Mouse (Mus musculus) Patski (cell line): ENCODE measurements at regions not wholly inside any gene's neighbourhood (a gene's known extent, or its start where the extent isn't known, plus 50 kb on each side); places are given as distances from the start of the nearest gene placed in this dataset.

Source experiments
- ATAC-seq: fragments of 100-300 bp; one replicate; pipeline ENCODE4 v1.8.0; 2021
- CTCF ChIA-PET: fragments of 350-600 bp; sonication (Branson Sonifier 250); formaldehyde crosslinking; loops from one replicate; lab custom pipeline; 2022; ENCODE audit warnings: inconsistent platforms; lab: Charles Lee
- POLR2A ChIA-PET: fragments of 350-600 bp; sonication (Branson Sonifier 250); formaldehyde crosslinking; loops from one replicate; lab custom pipeline; 2022; ENCODE audit warnings: antibody characterized with exemption, inconsistent platforms; lab: Charles Lee
- DNase-seq: peaks from one replicate; pipeline ENCODE4 v3.0.0-alpha.2; 2011; ENCODE audit warnings: low read depth, low spot score
- H3K27me3 ChIP-seq: fragments of 371-371 bp; one replicate; pipeline ENCODE4 v1.5.1; 2021
- CTCF ChIP-seq: fragments of 100-300 bp; IDR thresholded peaks from one replicate; pipeline ENCODE4 v1.5.1; 2021
- in situ Hi-C: fragments of 300-500 bp; cut with MboI; formaldehyde crosslinking; loops from 3 replicates; pipeline ENCODE4 v1.11.1; 2018; ENCODE audit warnings: low pct_unique_long_range_greater_than_20kb, mixed read lengths

DNA sequence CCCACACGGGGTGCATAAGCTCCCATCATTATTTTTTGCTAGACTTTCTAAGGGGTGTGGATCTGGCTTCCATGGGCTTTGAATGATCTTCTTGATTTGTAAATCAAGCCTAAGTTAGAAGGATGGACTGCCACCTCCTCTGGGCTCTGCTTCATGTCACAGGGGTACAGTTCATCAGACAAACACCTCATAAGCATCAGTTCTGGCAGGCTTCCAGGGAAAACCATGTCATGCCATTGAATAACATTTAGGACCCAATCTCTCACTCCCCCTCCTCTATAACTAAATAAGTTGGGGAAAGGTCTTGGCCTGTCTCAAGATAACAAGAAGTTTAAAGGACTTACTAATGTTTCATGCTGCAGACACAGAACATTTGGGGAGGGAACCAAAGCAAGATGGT is 115.0 kb downstream of the Gm10295 start:
- no peak for ATAC-seq
- in situ Hi-C loops: no loop called here
- POLR2A ChIA-PET: no interaction called here
- TF ChIP-seq CTCF: no peak
- H3K27me3 ChIP-seq: no peaks in the 10 kb centered on the region
- CTCF ChIA-PET: no interaction called here
- no peak for DNase-seq

DNA sequence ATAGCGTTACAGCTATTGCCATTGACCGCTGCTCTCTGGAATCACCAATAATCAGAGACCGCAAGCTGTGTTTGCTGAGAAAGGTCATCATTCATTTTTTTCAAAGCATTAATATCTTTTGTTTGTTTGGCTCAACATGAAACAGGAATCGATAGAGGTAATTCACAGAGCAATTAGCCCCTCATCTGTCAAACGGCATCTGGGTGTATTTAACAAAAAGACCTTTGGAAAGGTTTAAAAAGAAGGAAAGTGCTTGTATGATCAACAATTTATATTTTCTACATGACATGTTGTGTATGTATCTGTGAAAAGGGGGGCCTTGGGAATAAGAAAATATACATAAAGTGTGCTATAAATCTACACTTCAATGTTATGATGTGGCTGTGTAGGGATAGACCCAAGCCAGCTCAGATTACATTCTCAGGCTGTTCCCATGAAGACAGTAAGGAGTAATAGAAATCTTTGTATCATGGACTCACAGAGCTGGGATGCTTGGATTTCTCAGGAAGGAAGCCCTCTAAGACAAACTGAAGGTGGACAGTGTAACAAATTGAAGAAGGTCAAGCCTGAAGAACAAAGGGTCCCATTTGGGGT is 117.0 kb downstream of the Gm10295 start:
- POLR2A ChIA-PET: no interaction called here
- no peak for ATAC-seq
- no peak for DNase-seq

DNA sequence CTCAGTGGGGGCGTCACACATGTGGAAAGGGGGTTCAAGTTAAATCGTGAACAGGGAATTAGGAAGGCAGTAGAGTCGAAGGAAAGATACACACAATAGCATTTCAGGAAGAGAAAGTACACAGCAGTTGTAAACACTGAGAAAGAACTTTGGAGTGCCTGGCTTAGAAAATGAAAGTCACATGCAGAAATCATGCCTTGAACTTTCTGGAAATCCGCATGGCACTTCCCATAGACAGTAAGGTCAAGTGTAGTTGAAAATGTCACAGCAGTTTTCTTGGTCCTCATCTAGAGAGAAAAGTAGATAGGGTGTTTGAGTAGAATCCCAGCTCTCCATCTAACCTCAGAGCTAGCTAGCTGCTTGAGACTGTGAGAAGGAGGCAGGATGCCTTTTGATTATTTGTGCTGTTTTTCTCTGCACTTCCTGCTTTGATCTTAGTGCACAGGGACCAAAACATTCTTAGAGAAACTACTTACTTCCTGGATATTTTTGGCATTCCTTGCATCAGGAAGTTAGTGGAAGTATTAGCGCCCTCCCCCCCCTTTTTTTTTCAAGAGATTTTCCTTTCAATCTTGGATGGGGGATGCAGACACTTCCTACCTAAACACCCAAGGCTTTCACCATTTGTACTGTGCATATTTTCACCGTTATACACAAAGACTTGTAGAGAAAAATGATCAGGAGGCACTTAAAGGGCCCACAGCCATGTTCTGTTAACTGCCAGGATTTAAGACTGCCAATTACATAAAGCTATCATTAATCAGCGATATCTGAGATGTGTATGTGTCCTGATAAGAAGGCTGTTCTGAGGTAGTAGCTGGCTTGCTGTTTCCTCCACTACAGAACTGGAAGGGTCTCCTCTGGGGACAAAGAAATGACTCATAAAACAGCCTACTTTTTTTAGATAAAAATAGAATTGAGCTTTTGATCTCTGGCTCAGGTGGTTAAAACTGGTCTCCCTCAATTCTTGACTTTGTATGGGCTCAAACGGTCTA is 118.2 kb downstream of the Gm10295 start:
- no peak for TF ChIP-seq CTCF
- peaks cover 3% of the 10 kb centered on the region for H3K27me3 ChIP-seq
- ATAC-seq: no peak
- CTCF ChIA-PET: interaction anchor here (1.0 kb wide), 1 partner anchor 10 kb away, joined by 3 read pairs; no protein-coding TSS in a partner anchor
- no peak for DNase-seq
- POLR2A ChIA-PET: no interaction called here
- in situ Hi-C loops: no loop called here

More for the DNA sequence above, 117.0 kb downstream of the Gm10295 start:
- in situ Hi-C loops: no loop called here
- H3K27me3 ChIP-seq: peaks cover under 1% of the 10 kb centered on the region
- no peak for TF ChIP-seq CTCF
- CTCF ChIA-PET: interaction anchor here (1.0 kb wide), 2 partner anchors 11 to 27 kb away, joined by 3 read pairs; no protein-coding TSS in a partner anchor

DNA sequence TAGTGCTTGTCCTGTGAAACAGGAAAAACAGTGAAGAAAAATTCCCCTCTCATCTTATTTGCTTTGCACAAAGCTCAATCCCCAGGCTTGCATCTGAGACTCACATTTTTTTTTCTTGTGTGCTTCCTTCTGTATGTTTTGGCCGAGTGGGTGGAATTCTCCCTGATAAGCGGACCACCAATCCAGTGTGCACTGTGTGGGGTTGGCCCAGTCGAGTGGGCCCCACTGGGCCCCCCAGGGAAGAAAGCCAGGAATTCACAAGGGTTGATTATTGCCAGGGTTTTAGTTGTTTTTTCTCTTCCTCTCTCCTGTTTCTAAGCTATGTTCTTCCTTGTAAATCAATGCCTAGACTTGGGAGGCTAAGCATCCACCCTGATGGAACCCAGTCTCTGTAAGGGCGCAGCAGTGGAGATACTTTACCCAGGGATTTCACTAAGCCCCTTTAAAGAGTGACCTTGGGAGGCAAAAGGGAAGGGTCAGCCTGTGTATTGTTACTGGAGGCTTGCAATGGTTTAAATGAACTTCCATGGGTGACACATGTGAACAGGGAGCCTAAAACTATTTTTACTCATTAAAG is 120.3 kb downstream of the Gm10295 start:
- ChIA-PET CTCF (interaction anchor here (1.6 kb wide), 2 partner anchors 9 to 10 kb away, joined by 3 to 5 read pairs; no protein-coding TSS in a partner anchor), POLR2A (no interaction called here)
- TF ChIP-seq CTCF: no peak
- in situ Hi-C loops: no loop called here
- peaks cover 7% of the 10 kb centered on the region for H3K27me3 ChIP-seq
- no peak for ATAC-seq
- DNase-seq: no peak

DNA sequence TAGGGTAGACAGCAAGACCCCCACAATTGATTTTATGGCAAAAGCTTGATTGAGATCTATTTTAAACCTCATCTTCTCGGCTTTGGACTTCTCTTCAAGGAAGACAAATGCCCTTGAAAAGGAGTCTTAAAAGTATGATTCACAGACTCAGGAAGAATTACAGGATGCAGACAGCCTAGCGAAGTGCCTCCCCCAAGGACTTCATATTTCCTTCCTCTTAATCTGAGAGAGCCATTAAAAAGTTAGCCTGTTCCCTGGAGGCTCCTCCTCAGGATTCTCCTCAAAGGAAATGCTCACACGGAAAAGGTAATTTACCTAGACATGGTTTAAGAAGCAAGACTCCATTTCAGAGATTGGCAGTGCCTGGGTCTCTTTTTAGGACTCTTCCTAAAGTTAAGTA is 122.1 kb downstream of the Gm10295 start:
- in situ Hi-C loops: no loop called here
- ATAC-seq (no peak), DNase-seq (no peak)
- peaks cover 7% of the 10 kb centered on the region for H3K27me3 ChIP-seq
- POLR2A ChIA-PET: no interaction called here
- TF ChIP-seq CTCF: no peak
- CTCF ChIA-PET: no interaction called here

DNA sequence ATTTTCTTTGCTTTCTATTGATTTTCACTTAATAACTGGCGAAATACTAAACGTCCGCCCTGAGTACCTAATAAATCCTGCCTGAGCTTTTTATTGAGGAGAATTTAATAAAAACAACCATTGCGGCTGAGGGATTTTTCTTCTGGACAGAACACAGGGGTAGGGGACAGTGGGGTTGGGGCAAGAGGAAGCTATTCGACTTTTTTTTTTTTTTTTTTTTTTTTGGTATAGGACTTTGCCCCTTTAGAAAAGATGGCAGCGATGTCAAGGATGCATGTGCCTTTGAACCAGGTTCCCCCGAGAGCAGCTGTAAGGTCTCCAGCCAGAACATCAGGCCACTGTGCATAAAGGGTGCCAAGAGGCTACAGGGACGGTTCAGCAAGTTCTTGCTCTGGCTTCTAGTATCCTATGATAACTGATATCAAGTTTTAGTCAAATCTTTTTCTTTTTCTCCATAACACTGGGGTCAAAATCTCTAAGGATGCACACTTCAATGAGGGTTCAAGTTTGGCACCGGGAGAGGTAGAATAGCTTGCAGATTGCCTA is 126.9 kb downstream of the Gm10295 start:
- no peak for ATAC-seq
- CTCF ChIA-PET: no interaction called here
- no peak for DNase-seq
- in situ Hi-C loops: no loop called here
- TF ChIP-seq CTCF: no peak
- peaks cover 11% of the 10 kb centered on the region for H3K27me3 ChIP-seq
- POLR2A ChIA-PET: no interaction called here

DNA sequence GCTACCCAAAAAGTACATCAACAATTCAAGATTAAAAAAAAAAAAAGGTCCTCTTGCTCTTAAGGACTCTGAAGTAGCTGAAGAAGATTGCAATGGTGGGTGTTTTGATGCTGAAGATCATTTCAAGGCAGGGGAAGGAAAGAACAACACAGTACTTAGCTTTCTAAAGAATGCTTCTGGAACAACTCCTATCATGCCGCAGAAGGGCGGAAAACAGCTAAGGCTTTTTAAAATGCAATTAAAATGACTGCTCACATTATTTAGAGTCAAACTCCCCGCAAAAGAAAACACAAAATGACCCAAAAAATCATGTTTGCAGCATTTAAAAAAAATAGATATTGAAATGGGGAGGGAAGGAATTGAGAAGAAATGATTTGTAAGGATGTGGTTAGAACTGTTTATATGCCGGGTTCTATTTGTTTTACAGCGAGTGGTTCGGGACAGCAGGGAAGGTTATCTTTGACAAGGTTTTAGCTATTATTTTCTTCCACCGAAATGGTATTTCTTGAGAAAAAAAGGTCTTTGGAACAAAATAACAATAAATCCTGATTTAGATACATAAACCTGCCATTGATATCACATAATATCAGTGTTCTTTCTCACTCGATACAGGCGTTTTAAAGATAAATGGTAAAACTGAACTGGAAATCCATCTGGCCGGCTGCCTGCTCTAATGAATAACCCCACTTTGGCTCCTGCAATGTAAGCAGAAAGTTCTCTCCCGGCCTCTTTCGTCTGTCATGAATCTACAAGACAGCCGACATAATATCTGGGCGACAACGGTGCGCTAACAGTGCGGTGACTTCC is 127.6 kb downstream of the Gm10295 start:
- in situ Hi-C loops: no loop called here
- POLR2A ChIA-PET: no interaction called here
- ATAC-seq (no peak), DNase-seq (no peak)
- peaks cover 8% of the 10 kb centered on the region for H3K27me3 ChIP-seq
- CTCF ChIA-PET: interaction anchor here (1.4 kb wide), 1 partner anchor 10 kb away, joined by 3 read pairs; no protein-coding TSS in a partner anchor
- no peak for TF ChIP-seq CTCF

DNA sequence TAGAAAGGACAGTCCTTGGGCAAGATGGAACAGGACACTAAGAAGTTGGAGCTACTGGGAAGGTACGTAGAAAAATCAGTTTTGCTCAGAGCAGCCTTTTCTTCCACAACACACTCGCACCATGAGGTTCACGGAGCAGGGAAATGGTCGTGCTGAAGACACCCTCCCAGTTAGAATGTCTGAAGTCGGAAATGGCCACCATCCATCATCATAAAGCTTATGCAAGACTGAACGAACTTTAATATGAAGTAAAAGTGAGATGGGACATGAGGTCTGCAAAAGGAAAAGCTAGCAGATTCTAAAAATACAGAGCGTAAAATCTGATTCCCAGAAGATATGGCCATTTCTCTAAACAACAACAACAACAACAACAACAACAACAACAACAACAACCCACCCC is 133.9 kb downstream of the Gm10295 start:
- in situ Hi-C loops: no loop called here
- DNase-seq: no peak
- POLR2A ChIA-PET: no interaction called here
- no peak for TF ChIP-seq CTCF
- ATAC-seq: no peak
- CTCF ChIA-PET: no interaction called here
- no peaks in the 10 kb centered on the region for H3K27me3 ChIP-seq

DNA sequence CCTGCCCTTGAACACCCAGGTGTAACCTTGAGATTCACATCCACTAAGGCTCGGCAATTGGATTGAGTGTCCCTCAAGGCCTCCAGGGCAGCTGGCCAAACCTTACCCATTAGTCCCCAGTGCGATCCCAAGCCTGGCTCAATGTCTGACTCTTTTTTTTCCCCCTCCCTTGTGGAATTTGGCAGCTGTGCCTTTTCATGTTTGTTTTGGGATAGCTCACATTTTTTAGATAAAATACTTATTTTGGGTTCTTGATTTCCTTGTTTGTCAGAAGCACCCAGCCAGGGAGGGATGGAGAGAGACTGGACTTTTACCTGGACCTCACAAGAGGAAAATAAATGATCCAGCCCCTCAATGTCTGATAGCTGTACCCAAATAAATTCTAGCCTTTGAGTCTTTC is 134.5 kb downstream of the Gm10295 start:
- ChIA-PET POLR2A (no interaction called here), CTCF (no interaction called here)
- no peaks in the 10 kb centered on the region for H3K27me3 ChIP-seq
- TF ChIP-seq CTCF: no peak
- in situ Hi-C loops: no loop called here
- DNase-seq: no peak
- no peak for ATAC-seq
